Mouse (Mus musculus): ENCODE data around the gene Arid2. TPM values are rescaled to one million over a fixed set of nuclear protein-coding genes. Genes with fewer than 3 reads are reported as not detected.

Gene Arid2
- polyA plus RNA-seq, 1 experiment = 29.6 TPM

DNA sequence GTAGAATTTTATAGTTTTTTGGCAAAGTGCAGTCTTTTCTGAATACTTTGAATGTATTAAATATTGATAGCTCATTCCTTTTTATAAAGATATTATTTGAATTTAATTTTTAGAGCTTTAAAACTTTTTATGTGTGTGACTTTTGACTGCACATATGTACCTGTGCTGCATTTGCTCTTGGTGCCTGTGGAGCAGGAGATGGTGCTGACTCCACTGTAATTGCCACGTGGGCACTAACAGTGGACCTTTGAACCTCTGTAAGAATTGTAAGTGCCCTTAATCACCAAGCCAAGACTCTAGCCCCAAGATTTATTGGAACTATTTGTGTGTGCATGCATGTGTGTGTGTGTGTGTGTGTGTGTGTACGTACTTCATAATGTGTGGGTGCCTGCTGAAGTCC lies 53.6 kb downstream of the Arid2 start:
- TF ChIP-seq CTCF (IDR thresholded peaks at IDR 0.05; ENCODE audit: borderline replicate concordance, insufficient read depth, low read length) (no peak), POLR2A (IDR thresholded peaks at IDR 0.05; ENCODE audit: low read depth, low read length) (no peak)
- Histone ChIP-seq H3K27ac (ENCODE audit: insufficient read depth, low read length) (no peak overlapping the region), H3K4me3 (ENCODE audit: insufficient read depth, low read length) (no peak overlapping the region), H3K4me1 (ENCODE audit: control insufficient read depth, insufficient read depth, low read length) (no peaks in the 10 kb centered on the region)

DNA sequence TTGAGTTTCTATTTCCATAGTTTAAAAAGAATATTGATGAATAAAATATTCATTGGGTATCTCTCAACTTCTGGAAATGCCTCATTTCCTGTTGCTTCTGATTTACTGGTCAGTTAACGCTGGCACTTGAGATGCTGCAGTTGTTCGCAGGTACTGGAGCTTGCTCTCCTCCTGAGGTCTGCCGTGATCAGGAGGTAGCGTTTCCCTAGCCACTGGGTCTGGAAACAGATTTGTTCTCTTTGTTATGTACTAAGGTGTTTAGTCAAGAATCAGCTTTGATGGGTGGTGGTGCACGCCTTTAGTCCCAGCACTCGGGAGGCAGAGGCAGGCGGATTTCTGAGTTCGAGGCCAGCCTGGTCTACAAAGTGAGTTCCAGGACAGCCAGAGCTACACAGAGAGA lies 54.8 kb downstream of the Arid2 start:
- Histone ChIP-seq H3K27ac (ENCODE audit: insufficient read depth, low read length) (no peak overlapping the region), H3K4me3 (ENCODE audit: insufficient read depth, low read length) (no peak overlapping the region), H3K4me1 (ENCODE audit: control insufficient read depth, insufficient read depth, low read length) (no peaks in the 10 kb centered on the region)
- TF ChIP-seq POLR2A (IDR thresholded peaks at IDR 0.05; ENCODE audit: low read depth, low read length) = no peak
- TF ChIP-seq CTCF (IDR thresholded peaks at IDR 0.05; ENCODE audit: borderline replicate concordance, insufficient read depth, low read length) = no peak

DNA sequence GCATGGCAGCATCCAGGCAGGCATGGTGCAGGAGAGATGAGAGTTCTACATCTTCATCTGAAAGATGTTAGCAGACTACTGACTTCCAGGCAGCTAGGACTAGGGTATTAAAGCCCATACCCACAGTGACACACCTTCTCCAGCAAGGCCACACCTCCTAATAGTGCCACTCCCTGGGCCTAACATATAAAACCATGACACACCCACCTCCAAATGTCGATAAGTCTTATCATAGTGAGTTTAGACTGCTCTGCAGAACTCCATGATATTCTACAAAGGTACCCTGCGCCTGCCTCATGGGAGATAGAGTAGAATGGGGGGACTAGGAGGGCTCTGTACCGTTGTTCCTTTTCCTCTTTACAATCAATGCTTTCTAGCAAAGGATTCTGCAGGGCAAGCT lies 55.6 kb downstream of the Arid2 start:
- Histone ChIP-seq H3K27ac (ENCODE audit: insufficient read depth, low read length) (no peak overlapping the region), H3K4me3 (ENCODE audit: insufficient read depth, low read length) (no peak overlapping the region), H3K4me1 (ENCODE audit: control insufficient read depth, insufficient read depth, low read length) (no peaks in the 10 kb centered on the region)
- TF ChIP-seq CTCF (IDR thresholded peaks at IDR 0.05; ENCODE audit: borderline replicate concordance, insufficient read depth, low read length) (no peak), POLR2A (IDR thresholded peaks at IDR 0.05; ENCODE audit: low read depth, low read length) (no peak)

DNA sequence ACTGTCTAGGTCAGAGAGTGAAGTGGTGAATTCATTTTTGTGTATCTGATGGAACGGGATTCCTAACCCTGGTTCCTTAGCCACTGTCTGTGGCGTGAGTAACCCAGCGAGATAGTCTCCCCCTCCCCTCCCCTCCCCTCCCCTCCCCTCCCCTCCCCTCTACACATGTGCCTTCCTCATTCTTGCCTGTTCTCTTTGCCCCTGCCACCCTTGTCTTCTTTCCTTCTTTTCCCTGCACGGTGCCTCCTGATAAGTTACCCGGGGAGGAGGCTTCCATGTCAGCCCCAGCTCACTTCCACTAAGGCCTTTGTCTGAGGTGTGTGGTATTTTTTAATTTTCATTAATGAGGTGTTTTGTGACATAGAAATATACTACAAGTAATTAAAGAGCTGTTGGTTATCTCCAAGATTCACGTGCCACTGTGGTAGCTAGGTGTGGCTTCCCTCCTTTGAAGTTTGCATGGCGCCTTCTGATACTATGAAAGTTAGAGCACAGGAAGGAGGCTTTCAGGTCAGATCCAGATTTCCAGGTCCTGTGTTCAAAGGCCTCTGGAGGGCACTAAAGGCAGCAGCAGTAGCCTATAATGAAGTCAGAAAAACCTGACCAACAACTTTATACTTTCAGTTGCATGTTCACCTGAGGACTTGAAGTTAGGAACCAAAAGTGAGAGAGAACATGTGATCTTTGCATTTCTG lies 57.4 kb downstream of the Arid2 start:
- TF ChIP-seq POLR2A (IDR thresholded peaks at IDR 0.05; ENCODE audit: low read depth, low read length) (no peak), CTCF (IDR thresholded peaks at IDR 0.05; ENCODE audit: borderline replicate concordance, insufficient read depth, low read length) (no peak)
- no peak overlapping the region for H3K27ac ChIP-seq (ENCODE audit: insufficient read depth, low read length)
- H3K4me1 ChIP-seq (ENCODE audit: control insufficient read depth, insufficient read depth, low read length) = no peaks in the 10 kb centered on the region
- no peak overlapping the region for H3K4me3 ChIP-seq (ENCODE audit: insufficient read depth, low read length)

DNA sequence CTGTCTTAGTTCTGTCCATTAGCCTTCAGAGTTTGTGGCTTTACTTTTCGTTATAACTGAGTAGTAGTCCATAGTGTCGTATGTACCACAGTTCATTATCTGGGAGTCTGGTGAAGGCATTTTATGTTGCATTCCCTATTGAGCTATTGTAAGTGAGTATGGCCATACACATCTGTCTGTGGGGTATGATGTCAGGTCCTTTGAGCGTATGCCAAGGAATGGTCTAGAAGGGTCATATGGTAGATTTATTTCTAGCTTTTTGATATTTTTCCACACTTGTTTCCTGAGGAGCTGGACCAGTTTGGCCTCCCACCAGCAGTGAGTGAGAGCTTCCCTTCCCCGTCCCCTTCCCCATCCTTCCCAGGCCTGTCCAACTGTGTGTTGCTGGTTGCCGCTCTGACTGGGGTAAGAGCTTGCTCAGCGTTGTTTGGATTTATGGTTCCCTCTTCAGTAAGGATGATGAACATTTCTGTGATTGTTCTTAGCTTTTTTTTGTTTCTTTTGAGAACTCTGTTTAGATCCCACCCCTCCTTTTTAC lies 58.1 kb downstream of the Arid2 start:
- H3K4me3 ChIP-seq (ENCODE audit: insufficient read depth, low read length) = no peak overlapping the region
- TF ChIP-seq CTCF (IDR thresholded peaks at IDR 0.05; ENCODE audit: borderline replicate concordance, insufficient read depth, low read length) (no peak), POLR2A (IDR thresholded peaks at IDR 0.05; ENCODE audit: low read depth, low read length) (no peak)
- no peaks in the 10 kb centered on the region for H3K4me1 ChIP-seq (ENCODE audit: control insufficient read depth, insufficient read depth, low read length)
- no peak overlapping the region for H3K27ac ChIP-seq (ENCODE audit: insufficient read depth, low read length)

DNA sequence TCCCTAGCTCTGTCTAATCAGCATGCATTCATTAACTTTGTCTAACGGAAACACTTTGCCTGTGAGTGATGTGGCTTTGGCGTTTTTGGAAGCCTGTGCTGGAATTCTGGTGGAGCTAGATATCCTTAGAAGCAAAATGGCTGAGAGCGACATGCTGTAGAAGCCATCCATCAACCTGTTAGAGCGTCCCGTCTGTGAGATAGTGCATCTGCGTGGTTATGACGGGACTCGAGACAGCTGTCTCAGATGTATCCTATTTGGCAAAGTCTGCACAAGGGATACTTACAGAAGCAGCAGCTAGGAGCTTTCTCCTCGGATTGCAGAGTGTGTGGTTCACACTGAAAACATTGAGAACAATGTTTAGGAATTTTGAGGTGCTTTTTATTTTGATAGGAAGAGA lies 64.1 kb downstream of the Arid2 start:
- Histone ChIP-seq H3K4me3 (ENCODE audit: insufficient read depth, low read length) (no peak overlapping the region), H3K27ac (ENCODE audit: insufficient read depth, low read length) (no peak overlapping the region), H3K4me1 (ENCODE audit: control insufficient read depth, insufficient read depth, low read length) (no peaks in the 10 kb centered on the region)
- no peak for TF ChIP-seq CTCF (IDR thresholded peaks at IDR 0.05; ENCODE audit: borderline replicate concordance, insufficient read depth, low read length)
- TF ChIP-seq POLR2A (IDR thresholded peaks at IDR 0.05; ENCODE audit: low read depth, low read length) = no peak

DNA sequence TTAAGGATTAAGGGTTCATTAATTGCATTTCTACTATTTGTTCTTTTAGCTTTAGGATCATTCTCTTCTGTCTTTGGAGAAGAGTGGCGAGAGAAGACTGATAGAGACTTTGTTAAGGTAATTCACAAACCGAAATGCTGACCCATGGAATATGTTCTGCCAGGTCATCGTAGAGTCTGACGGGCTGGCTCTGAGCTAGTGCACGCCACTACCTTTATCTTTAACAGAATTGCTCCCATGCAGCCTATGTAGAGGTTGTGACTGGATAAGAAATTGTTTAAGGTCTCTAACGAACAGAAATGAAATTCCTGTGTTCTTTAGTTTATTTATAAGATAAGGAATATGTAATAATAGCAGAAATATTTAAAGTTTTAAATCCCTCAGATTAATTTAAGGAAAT lies 71.6 kb downstream of the Arid2 start:
- Histone ChIP-seq H3K4me1 (ENCODE audit: control insufficient read depth, insufficient read depth, low read length) (no peaks in the 10 kb centered on the region), H3K4me3 (ENCODE audit: insufficient read depth, low read length) (no peak overlapping the region), H3K27ac (ENCODE audit: insufficient read depth, low read length) (no peak overlapping the region)
- TF ChIP-seq POLR2A (IDR thresholded peaks at IDR 0.05; ENCODE audit: low read depth, low read length) (no peak), CTCF (IDR thresholded peaks at IDR 0.05; ENCODE audit: borderline replicate concordance, insufficient read depth, low read length) (no peak)

DNA sequence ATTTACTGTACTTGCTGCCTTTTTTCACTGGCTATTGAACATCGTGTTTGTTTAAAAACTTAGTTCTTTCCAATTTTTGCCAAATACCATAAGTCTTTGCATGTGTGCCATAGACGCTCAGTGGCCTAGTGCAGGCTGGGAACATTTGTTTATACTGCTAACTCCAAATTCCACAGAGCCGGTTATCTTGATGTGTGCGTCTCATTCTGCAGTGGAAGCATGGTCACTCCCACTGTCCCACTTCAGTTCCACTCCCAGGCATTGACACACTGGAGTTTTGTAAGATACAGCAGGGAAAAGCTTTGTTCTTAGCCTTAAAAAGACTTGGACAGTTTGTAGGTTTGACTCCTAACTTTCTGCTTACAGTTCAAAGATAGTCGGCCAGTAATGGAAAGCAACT lies 73.3 kb downstream of the Arid2 start:
- Histone ChIP-seq H3K4me3 (ENCODE audit: insufficient read depth, low read length) (no peak overlapping the region), H3K4me1 (ENCODE audit: control insufficient read depth, insufficient read depth, low read length) (no peaks in the 10 kb centered on the region), H3K27ac (ENCODE audit: insufficient read depth, low read length) (no peak overlapping the region)
- TF ChIP-seq CTCF (IDR thresholded peaks at IDR 0.05; ENCODE audit: borderline replicate concordance, insufficient read depth, low read length) = no peak

DNA sequence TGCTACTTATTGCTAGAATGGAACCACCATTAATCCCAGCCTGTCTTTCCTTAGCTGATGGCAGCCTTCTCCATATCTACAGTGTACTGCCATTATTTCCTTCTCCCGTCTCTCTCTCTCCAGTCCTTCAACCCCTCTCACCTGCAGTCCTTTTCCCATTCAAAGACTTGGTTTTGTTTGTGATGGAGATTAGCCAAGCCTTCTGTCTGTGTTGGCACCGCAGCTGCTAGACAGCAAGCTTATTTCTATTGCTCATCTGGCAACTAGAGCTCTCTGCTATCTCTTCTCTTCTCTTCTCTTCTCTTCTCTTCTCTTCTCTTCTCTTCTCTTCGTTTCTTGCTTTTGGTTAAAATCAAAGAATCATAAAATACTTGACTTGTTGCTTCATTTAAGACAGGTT lies 78.0 kb downstream of the Arid2 start:
- H3K4me1 ChIP-seq (ENCODE audit: control insufficient read depth, insufficient read depth, low read length) = peaks cover 2% of the 10 kb centered on the region
- H3K27ac ChIP-seq (ENCODE audit: insufficient read depth, low read length) = no peak overlapping the region
- TF ChIP-seq POLR2A (IDR thresholded peaks at IDR 0.05; ENCODE audit: low read depth, low read length) (no peak), CTCF (IDR thresholded peaks at IDR 0.05; ENCODE audit: borderline replicate concordance, insufficient read depth, low read length) (no peak)
- H3K4me3 ChIP-seq (ENCODE audit: insufficient read depth, low read length) = no peak overlapping the region

DNA sequence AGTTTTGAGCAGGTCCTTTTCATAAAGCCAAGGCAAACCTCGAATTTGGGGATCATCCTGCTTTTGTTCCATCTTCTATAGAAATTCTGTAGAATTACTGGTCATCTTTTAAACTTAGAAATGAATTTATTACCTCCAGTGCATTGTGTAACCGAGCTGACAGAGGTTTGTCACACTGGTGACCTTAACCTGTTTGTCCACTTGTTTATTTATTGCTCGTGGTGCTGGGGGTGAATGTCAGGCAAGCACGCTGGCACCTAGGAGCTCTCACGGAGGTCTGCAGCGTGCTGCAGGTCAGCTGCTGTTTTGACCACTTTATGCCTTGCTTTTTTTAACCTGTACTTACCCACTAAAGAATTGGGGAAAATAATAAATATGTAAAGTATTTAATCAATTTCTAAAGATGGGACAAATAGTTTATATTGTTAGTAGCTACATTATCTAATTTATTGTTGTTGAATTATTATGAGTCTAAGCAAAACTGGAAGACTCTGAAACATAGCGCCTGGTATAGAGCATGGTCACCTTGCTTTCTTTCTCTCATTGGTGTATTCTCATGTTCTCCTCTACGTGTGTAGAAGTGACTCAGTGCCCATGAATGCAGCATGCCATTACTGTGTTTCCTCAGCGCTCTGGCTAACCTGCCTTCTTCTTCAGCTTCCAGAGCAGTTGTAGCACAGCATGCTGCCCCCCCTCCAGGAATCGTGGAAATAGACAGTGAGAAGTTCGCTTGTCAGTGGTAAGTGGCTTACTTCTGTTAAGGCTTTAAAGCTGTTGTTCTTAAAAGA lies 79.1 kb downstream of the Arid2 start:
- H3K4me1 ChIP-seq (ENCODE audit: control insufficient read depth, insufficient read depth, low read length) = peaks cover 2% of the 10 kb centered on the region
- no peak overlapping the region for H3K27ac ChIP-seq (ENCODE audit: insufficient read depth, low read length)
- no peak for TF ChIP-seq POLR2A (IDR thresholded peaks at IDR 0.05; ENCODE audit: low read depth, low read length)
- TF ChIP-seq CTCF (IDR thresholded peaks at IDR 0.05; ENCODE audit: borderline replicate concordance, insufficient read depth, low read length) = no peak
- no peak overlapping the region for H3K4me3 ChIP-seq (ENCODE audit: insufficient read depth, low read length)
